Mouse (Mus musculus) testis, adult 2 months (tissue): ENCODE measurements at regions not wholly inside any gene's neighbourhood (a gene's known extent, or its start where the extent isn't known, plus 50 kb on each side); places are given as distances from the start of the nearest gene placed in this dataset.

Experiments used
- CTCF ChIP-seq: fragments of 200-500 bp; IDR thresholded peaks from 2 replicates; pipeline ENCODE4 v1.5.1; 2012; ENCODE audit warnings: low read depth, mild to moderate bottlenecking, inconsistent platforms, low read length, moderate library complexity; ENCODE audit not compliant: control insufficient read depth, insufficient read depth, insufficient replicate concordance
- POLR2A ChIP-seq: fragments of 200-500 bp; IDR thresholded peaks from 2 replicates; pipeline ENCODE4 v1.6.1; 2012; ENCODE audit warnings: low read depth, mild to moderate bottlenecking, inconsistent platforms, low read length, moderate library complexity; ENCODE audit not compliant: control insufficient read depth

- TF ChIP-seq CTCF (no peak), POLR2A (no peak)
These were observed 136.7 kb upstream of the Cdkn3 start for GRCm38 (mm10) chr14:46623645-46624044.
